In the genomic region with DNA sequence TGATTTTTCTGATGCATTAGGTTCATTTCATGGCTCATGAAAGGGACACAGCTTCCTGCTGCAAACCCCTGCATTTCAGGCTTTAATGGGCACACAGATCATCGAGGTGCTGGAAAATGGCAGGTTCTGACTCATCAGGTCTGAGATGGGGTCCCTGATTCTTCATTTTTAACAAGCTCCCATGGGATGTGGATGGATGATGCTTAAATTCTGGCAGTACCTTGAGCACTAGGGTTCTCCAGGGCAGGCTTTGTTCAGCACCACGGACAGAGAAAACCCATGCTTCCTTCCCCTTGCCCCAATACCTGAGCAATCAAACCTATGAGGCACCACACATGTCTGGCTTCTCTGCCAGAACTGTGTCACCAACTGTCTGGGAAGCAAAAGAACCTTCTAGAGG, we compare ENCODE assay signal across 12 mouse cellular contexts.
A peak's percentile ranks its signal among the peaks of the same experiment; 100 is the strongest.
DNase-seq lines count a peak whose midpoint lies in the region; ATAC-seq and TF ChIP-seq lines count a peak whose summit lies in the region.
"Had no signal": no experiment of that assay in that cellular context is flagged by ENCODE, and none has a peak within 500 bp of the region (broad histone marks: within the 10 kb centered on the region; RNA-seq: fewer than 3 reads in every experiment).

No protein-coding gene starts in this region.

- ATAC-seq in hindbrain, embryonic 16.5 days = no peak
- ATAC-seq: inflammation-experienced regulatory T-cells, adult 6 months had no signal

- no peaks in the 10 kb centered on the region for H3K9me3 ChIP-seq in hindbrain, embryonic 10.5 days
- H3K9me3 ChIP-seq in hindbrain, embryonic 16.5 days (ENCODE audit: control insufficient read depth, low read length) = no peaks in the 10 kb centered on the region
- H3K9me3 ChIP-seq: stomach, embryonic 15.5 days had no signal

- DNase-seq in hindbrain, embryonic 10.5 days (ENCODE audit: low spot score) = peak; percentile 18
- DNase-seq in urinary bladder, postnatal 14 days (ENCODE audit: low spot score) = peak; percentile 26
- DNase-seq in urinary bladder, adult 18-20 months (ENCODE audit: low spot score in 2 of 2) = no peak
- DNase-seq in kidney, postnatal 25 days = peak; percentile 41 to 47
- no peak for DNase-seq in right cerebral cortex, postnatal 10 days (ENCODE audit: low spot score in 2 of 2)
- no peak for DNase-seq in frontal cortex, postnatal 10 days (ENCODE audit: low spot score in 2 of 2)
- no peak for DNase-seq in left cerebral cortex, adult 2 months (ENCODE audit: extremely low spot score in 1 of 2, low spot score in 2 of 2)
- DNase-seq: gastrocnemius, postnatal 14 days; left cerebral cortex, postnatal 4 days had no signal

- no peaks in the 10 kb centered on the region for H3K36me3 ChIP-seq in hindbrain, embryonic 10.5 days
- no peaks in the 10 kb centered on the region for H3K36me3 ChIP-seq in hindbrain, embryonic 16.5 days (ENCODE audit: control insufficient read depth, insufficient read depth, low read length)
- H3K36me3 ChIP-seq: stomach, embryonic 15.5 days had no signal

- no peak overlapping the region for H3K4me3 ChIP-seq in hindbrain, embryonic 10.5 days
- no peak overlapping the region for H3K4me3 ChIP-seq in hindbrain, embryonic 16.5 days (ENCODE audit: low read length)
- no peak overlapping the region for H3K4me3 ChIP-seq in left cerebral cortex, adult 2 months
- H3K4me3 ChIP-seq: stomach, embryonic 15.5 days had no signal

- intact Hi-C loops in left cerebral cortex, adult 2 months (cut with DNase I) = no loop called here

- H3K4me2 ChIP-seq in hindbrain, embryonic 16.5 days (ENCODE audit: low read length) = no peak overlapping the region
- H3K4me2 ChIP-seq: stomach, embryonic 15.5 days had no signal

- no peak overlapping the region for H3K27ac ChIP-seq in hindbrain, embryonic 10.5 days
- H3K27ac ChIP-seq in hindbrain, embryonic 16.5 days (ENCODE audit: low read depth, low read length) = no peak overlapping the region
- no peak overlapping the region for H3K27ac ChIP-seq in left cerebral cortex, adult 2 months
- H3K27ac ChIP-seq: stomach, embryonic 15.5 days had no signal

- WGBS in hindbrain, embryonic 10.5 days = 42% methylated on average over 2 of the region's 2 CpGs
- WGBS in hindbrain, embryonic 16.5 days = 34% methylated on average over 2 of the region's 2 CpGs

- no peak for TF ChIP-seq CTCF in left cerebral cortex, adult 2 months (IDR thresholded peaks at IDR 0.05)

- H3K9ac ChIP-seq in hindbrain, embryonic 16.5 days (ENCODE audit: low read depth, low read length) = no peak overlapping the region
- H3K9ac ChIP-seq: stomach, embryonic 15.5 days had no signal

- H3K4me1 ChIP-seq in hindbrain, embryonic 10.5 days (replicated peaks) = peaks cover 13% of the 10 kb centered on the region; the same call in 1 of the 2 replicates
- H3K4me1 ChIP-seq in hindbrain, embryonic 16.5 days (ENCODE audit: control insufficient read depth, insufficient read depth, low read depth, low read length) = no peaks in the 10 kb centered on the region
- H3K4me1 ChIP-seq: stomach, embryonic 15.5 days had no signal

- no peaks in the 10 kb centered on the region for H3K27me3 ChIP-seq in hindbrain, embryonic 10.5 days (ENCODE audit: insufficient read depth, poor library complexity, severe bottlenecking)
- no peaks in the 10 kb centered on the region for H3K27me3 ChIP-seq in hindbrain, embryonic 16.5 days (replicated peaks; ENCODE audit: control insufficient read depth, insufficient read depth, low read length)
- H3K27me3 ChIP-seq: stomach, embryonic 15.5 days had no signal

Comparison
In these comparisons a context has a peak if more than half of its experiments do, and no peak if none do; other contexts are left out.
1. DNase-seq: peak in hindbrain, embryonic 10.5 days (single experiment), urinary bladder, postnatal 14 days (single experiment) and kidney, postnatal 25 days (2 of 2); none in urinary bladder, adult 18-20 months (0 of 2), right cerebral cortex, postnatal 10 days (0 of 2), frontal cortex, postnatal 10 days (0 of 2) and left cerebral cortex, adult 2 months (0 of 2).